Mouse (Mus musculus) bone marrow, adult 2 months (tissue): Measurements from ENCODE around the gene Havcr2.

ENCODE experiments used
- CTCF ChIP-seq: fragments of 200-500 bp; IDR thresholded peaks from 2 replicates; pipeline ENCODE4 v1.5.1; 2011; ENCODE audit warnings: low read length, control low read depth; ENCODE audit not compliant: control insufficient read depth, insufficient read depth
- POLR2A ChIP-seq: fragments of 200-500 bp; IDR thresholded peaks from 2 replicates; pipeline ENCODE4 v1.6.1; 2011; ENCODE audit warnings: low read depth, mild to moderate bottlenecking, control low read depth, low read length, borderline replicate concordance; ENCODE audit not compliant: control insufficient read depth

DNA sequence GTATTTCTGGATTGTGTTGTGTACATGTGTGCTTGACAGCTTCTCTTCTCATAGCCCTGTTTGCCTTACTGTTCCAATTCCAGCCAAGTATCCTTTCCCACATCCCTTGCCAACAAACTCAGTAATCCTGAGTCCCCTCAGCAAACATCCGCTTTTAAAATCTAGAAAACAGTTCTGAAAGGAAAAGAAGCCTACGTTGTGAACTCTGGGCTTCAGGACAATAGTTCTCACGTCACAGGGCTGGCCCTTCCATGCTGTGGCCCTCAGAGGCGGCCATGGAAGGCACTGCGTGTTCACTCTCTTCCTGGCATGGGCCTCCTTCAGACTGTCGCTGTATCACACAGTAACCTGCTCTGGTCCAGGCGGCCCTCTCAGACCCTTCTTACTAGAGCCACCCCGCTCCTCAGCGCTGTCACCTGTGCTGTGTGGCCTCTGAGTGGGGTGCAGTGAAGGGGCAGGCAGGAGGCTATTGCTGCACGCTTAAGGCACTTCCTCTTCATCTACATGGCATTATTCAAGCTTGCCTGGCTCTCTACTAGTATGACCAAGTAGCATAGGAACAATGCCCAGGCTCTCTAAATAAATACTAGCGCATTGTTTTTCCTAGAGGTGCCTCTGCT is 5.2 kb upstream of the Havcr2 start:
- TF ChIP-seq CTCF (no peak), POLR2A (no peak)
